Mouse (Mus musculus) CD8-positive naive resting alpha-beta T cell, adult 2 months (primary cell): ENCODE data around the gene Fbll1.
"Not testable (repeated sequence)": the region's sequence is repeated elsewhere in the genome, so short reads cannot be mapped to it uniquely, and the experiment has no call there.

Experiments
- DNase-seq, 2 experiments: peaks; one replicate each; pipeline ENCODE4 v3.0.0; 2022; ENCODE audit warnings: low read depth in 2 of 2, low spot score in 2 of 2

The Fbll1 gene

DNA sequence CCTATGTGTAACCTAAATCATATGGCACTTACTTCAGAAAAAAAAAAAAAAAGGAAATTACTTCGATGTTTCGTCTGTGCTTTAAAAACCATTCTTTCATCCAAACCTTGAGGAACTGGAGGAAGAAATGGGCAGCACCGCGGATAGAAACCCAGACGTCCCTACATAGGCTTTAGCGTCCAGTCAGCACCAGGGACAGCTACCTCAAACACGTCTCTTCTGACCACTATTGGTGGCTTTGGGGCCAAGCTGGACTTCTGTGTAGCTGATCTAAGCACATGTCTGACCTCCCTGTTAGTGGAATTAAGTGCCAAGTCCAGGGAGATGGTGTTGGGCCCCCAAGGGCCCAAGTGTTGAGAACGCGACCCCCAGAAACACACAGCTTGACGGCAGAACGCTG, at the start of gene Fbll1:
Fbll1 (minus strand) TSS at position 11 of the 400 bp plus-strand sequence.
- no peak for DNase-seq

DNA sequence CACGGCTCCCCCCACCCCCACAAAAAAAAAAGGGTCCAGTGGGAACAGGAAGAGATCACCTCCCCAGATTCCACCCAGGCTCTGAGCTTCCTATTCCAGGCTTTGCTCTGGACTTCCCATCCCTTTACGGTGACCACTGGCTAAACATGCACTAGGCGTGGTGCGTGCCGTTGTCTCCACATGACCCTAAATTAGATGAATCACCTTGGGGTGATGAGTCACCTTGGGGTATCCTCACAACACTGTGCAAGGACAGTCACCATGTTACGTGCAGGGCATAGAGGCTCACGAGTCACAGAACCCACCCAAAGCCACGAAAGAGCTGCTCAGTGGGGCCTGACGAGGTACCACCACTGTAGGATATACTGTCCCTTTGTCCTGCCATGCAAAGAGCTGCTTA, 45.6 kb upstream of the Fbll1 start:
- no peak for DNase-seq

GRCm38 (mm10) chr11:35842560-35842959, 43.9 kb upstream of the Fbll1 start:
- DNase-seq = not testable (repeated sequence)

DNA sequence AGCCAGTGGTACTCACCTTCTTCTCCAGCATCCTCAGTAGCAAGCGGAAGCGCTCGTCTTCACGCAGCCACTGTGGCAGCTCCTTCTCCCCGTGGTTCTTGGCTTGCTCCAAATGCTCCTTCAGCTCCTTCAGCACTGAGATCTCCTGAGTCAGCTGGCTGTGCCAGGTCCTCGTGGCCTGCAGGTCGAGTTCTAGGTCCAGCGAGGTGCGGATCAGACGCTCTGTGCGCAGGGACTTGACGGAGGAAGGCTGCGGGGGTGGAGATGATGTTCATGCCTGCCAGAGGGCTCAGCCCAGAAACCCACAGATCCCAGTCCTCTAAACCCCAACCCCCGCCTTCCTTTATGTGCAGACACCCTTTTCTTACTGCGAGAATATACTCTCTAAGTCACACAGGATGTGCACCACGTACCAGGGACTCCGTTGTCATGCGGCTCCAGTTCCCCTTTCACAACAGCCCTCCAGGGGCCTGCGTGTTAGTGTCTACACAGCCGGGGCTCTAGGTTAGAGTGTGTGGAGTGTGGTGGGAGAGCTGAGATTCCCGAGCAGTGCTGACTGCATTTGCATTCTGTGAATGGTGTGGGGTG, 43.1 kb upstream of the Fbll1 start:
- DNase-seq = peak in 1 of 2 experiments; percentile 6

DNA sequence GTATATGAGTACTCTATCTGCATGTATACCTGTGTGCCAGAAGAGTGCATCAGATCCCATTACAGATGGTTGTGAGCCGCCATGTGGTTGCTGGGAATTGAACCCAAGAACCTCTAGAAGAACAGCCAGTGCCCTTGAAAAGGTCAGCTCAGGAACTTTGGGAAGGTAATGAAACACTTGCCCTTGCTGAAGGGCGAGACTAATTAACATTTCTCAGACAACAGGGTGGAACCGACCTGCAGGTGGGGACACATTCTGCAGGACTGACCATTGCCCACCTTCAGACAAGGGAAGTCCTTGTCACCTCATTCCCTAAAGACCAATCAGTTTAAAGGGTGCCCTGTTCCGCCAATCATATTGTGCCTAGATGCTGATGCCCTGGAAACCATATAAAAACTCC, 42.1 kb upstream of the Fbll1 start:
- DNase-seq = not testable (repeated sequence)

- no peak for DNase-seq
Observed at GRCm38 (mm10) chr11:35840282-35840681, 41.6 kb upstream of the Fbll1 start.

DNA sequence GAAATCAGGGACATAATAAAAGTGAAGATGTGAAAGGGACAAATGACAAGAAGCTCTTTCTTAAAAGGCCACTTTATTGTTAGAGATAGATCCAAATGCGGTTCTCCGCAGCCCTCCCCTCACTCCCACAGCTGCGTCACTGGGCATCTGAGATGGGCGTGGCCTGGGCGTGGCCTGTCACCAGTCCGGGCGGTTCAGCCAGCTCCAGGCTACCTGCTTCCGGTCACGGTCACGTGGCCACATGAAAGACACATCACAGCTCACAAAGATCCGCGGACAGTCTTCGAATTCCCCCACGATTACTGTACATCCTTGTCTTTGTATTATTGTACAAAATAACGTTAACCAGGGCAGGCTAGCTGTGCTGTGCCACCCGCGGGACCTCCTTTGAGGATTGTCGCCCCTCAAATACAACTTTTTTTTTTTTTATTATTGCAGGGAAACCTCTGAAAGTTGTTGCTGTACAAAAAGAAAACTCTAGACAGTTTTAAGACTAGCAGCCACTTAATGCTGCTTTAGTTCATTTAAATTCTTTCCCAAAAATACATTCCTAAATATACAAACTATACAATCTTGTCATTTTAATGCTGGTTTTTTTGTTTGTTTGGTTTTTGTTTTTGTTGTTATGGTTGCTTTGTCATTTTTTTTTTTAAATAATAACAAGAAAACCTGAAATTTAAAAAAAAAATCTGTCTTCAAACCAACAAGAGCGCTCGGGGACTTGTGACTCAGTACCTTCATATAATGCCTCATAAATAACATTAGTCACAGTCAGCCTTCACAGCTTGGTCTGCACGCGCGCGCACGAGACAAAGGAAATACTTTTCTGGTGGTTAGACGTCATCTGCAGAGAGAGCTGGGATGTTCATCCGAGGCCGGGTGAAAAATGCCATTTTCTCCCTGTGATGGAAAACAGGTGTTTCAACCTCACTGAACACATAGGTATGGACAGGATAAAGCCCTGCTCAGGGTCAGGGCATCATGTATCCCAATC, 40.0 kb upstream of the Fbll1 start:
- DNase-seq = peak; percentile 67 to 72

- DNase-seq = no peak
Observed at GRCm38 (mm10) chr11:35837156-35838126, 38.8 kb upstream of the Fbll1 start.

GRCm38 (mm10) chr11:35834022-35834760, 35.5 kb upstream of the Fbll1 start, which contains the start of gene Rars:
Gene Rars, minus strand, starts transcription at chr11:35834506.
- peak; percentile 91 to 94 for DNase-seq

- no peak for DNase-seq
Observed at GRCm38 (mm10) chr11:35833270-35833669, 34.6 kb upstream of the Fbll1 start.

GRCm38 (mm10) chr11:35832139-35832538, 33.5 kb upstream of the Fbll1 start:
- DNase-seq = no peak

GRCm38 (mm10) chr11:35827714-35828113, 29.0 kb upstream of the Fbll1 start:
- no peak for DNase-seq

- DNase-seq = no peak
Observed at GRCm38 (mm10) chr11:35816316-35816715, 17.6 kb upstream of the Fbll1 start.

- no peak for DNase-seq
Observed at GRCm38 (mm10) chr11:35811458-35811857, 12.8 kb upstream of the Fbll1 start.

DNA sequence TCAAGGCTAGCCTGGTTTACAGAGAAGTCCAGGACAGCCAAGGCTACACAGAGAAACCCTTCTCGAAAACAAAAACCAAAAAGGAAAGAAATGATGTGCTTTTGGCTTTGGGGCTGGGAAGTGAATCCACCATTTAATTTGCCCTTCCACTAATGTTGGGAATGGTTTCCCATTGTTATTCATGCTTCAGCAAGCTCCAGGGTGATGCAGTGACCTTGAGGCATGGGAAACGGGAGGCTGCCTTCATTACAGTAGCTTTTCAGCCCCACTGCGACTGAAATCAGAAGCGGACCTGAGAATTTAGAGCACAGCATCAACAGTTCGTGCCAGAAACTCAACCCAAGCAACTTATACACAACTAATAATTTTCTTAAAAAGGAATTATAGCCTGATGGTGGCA, 2.6 kb upstream of the Fbll1 start:
- DNase-seq = no peak

GRCm38 (mm10) chr11:35798495-35798820, 226 bp downstream of the Fbll1 start:
- peak; percentile 3 to 8 for DNase-seq

GRCm38 (mm10) chr11:35797751-35798494, 761 bp downstream of the Fbll1 start:
- DNase-seq = no peak

DNA sequence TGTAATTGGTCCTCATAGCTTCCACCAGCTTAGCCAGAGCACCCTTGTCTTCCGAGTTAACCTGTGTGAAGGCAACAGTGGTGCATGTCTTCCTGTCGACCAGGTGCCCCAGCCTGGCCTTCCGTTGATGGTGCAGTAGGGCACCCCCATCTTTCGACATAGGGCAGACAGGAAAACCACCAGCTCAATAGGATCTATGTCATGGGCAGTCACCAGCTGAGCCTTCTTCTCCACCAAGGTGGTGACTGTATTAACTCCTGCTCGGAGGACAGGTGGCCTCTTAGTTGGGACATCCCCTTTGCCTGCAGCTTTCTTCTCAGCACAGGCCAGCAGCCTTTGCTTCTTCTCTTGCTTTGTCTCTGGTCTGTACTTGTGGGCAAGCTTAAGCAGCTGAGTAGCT, 5.9 kb downstream of the Fbll1 start:
- not testable (repeated sequence) for DNase-seq

GRCm38 (mm10) chr11:35788443-35788842, 10.2 kb downstream of the Fbll1 start:
- no peak for DNase-seq

GRCm38 (mm10) chr11:35784537-35784936, 14.1 kb downstream of the Fbll1 start:
- DNase-seq = no peak
